Mouse (Mus musculus) stomach, embryonic 16.5 days (tissue): ENCODE results near the gene Lurap1. TPM values are rescaled to one million over a fixed set of nuclear protein-coding genes. Genes with fewer than 3 reads are reported as not detected.
A peak's percentile ranks its signal among the peaks of the same experiment; 100 is the strongest.

Experiments
- ATAC-seq: fragments of 200-750 bp; cut with Nextera tagmentation; 2 replicates; pipeline ENCODE4 v1.8.0; 2017; ENCODE audit warnings: moderate number of reproducible peaks, moderate TSS enrichment; ENCODE audit not compliant: insufficient read depth, low FRiP score
- H3K27ac ChIP-seq: fragments of 300-500 bp; sonication (generic); 2 replicates; pipeline ENCODE4 v1.5.1; 2014; ENCODE audit warnings: low read length
- H3K27me3 ChIP-seq: fragments of 300-500 bp; sonication (generic); 2 replicates; pipeline ENCODE4 v1.6.1; 2014; ENCODE audit warnings: low read length, control low read depth, mixed read lengths; ENCODE audit not compliant: control insufficient read depth, insufficient read depth
- H3K36me3 ChIP-seq: fragments of 300-500 bp; sonication (generic); 2 replicates; pipeline ENCODE4 v1.6.1; 2014; ENCODE audit warnings: low read length; ENCODE audit not compliant: control insufficient read depth, insufficient read depth
- H3K4me1 ChIP-seq: fragments of 300-500 bp; sonication (generic); 2 replicates; pipeline ENCODE4 v1.6.1; 2014; ENCODE audit warnings: low read length, control low read depth, mixed read lengths; ENCODE audit not compliant: control insufficient read depth, insufficient read depth
- H3K4me2 ChIP-seq: fragments of 300-500 bp; sonication (generic); 2 replicates; pipeline ENCODE4 v1.6.1; 2014; ENCODE audit warnings: low read depth, low read length, mixed read lengths
- H3K4me3 ChIP-seq: fragments of 300-500 bp; sonication (generic); replicated peaks from 2 replicates; pipeline ENCODE4 v1.5.1; 2014; ENCODE audit warnings: mild to moderate bottlenecking, low read length
- H3K9ac ChIP-seq: fragments of 300-500 bp; sonication (generic); 2 replicates; pipeline ENCODE4 v1.6.1; 2014; ENCODE audit warnings: low read length
- H3K9me3 ChIP-seq: fragments of 300-500 bp; sonication (generic); replicated peaks from 2 replicates; pipeline ENCODE4 v1.6.1; 2016; ENCODE audit warnings: low read length, control low read depth; ENCODE audit not compliant: control insufficient read depth
- WGBS: fragments of 180-500 bp; shearing (Covaris S2); extraction: QIAGEN DNeasy Blood & Tissue Kit; methylation state at CpG from one replicate; pipeline ENCODE4 v1.1.7; 2014; 5-methylcytosine and 5-hydroxymethylcytosine counted together
- polyA plus RNA-seq: library from polyadenylated mRNA; unstranded; fragments of >200 nt; fragmentation: Nextera tagmentation; extraction: Ambion mirVana; gene quantifications from 2 replicates; pipeline ENCODE4 v1.2.1, GENCODE M21; 2015

Lurap1 gene
- 2.6 and 3.0 TPM in 2 replicates for polyA plus RNA-seq

GRCm38 (mm10) chr4:116151238-116151637 lies at the start of gene Lurap1:
Lurap1 (minus strand) TSS chr4:116151338.
- peak within 1 kb of the TSS; percentile 92 for H3K9ac ChIP-seq
- 69% methylated on average over 6 of the region's 6 CpGs for WGBS

GRCm38 (mm10) chr4:116198422-116198821 lies 47.3 kb upstream of the Lurap1 start:
- Histone ChIP-seq H3K36me3 (no peaks in the 10 kb centered on the region), H3K9ac (no peak overlapping the region), H3K27me3 (no peaks in the 10 kb centered on the region), H3K4me3 (no peak overlapping the region), H3K27ac (no peak overlapping the region), H3K9me3 (no peaks in the 10 kb centered on the region), H3K4me1 (no peaks in the 10 kb centered on the region), H3K4me2 (no peak overlapping the region)
- WGBS: 82% methylated on average over 2 of the region's 2 CpGs
- ATAC-seq: no peak

More at GRCm38 (mm10) chr4:116151238-116151637, at the start of gene Lurap1:
- H3K4me3 ChIP-seq: peak within 1 kb of the TSS; percentile 77
- peak within 1 kb of the TSS; percentile 72 for H3K4me2 ChIP-seq
- peak within 1 kb of the TSS; percentile 87 for H3K27ac ChIP-seq
- no peak for ATAC-seq
- H3K36me3 ChIP-seq: peaks cover 13% of the 10 kb centered on the region; the same call in 1 of the 2 replicates
- no peaks in the 10 kb centered on the region for H3K9me3 ChIP-seq
- no peaks in the 10 kb centered on the region for H3K27me3 ChIP-seq
- H3K4me1 ChIP-seq: peaks cover 13% of the 10 kb centered on the region

GRCm38 (mm10) chr4:116193583-116194383 lies 42.6 kb upstream of the Lurap1 start:
- H3K27ac ChIP-seq: no peak overlapping the region
- H3K27me3 ChIP-seq: no peaks in the 10 kb centered on the region
- peak; percentile 64 for ATAC-seq
- no peak overlapping the region for H3K4me2 ChIP-seq
- no peaks in the 10 kb centered on the region for H3K36me3 ChIP-seq
- H3K4me1 ChIP-seq: no peaks in the 10 kb centered on the region
- H3K9ac ChIP-seq: no peak overlapping the region
- H3K4me3 ChIP-seq: no peak overlapping the region
- H3K9me3 ChIP-seq: no peaks in the 10 kb centered on the region
- WGBS: 47% methylated on average over 9 of the region's 9 CpGs

GRCm38 (mm10) chr4:116192286-116192835 lies 41.2 kb upstream of the Lurap1 start:
- Histone ChIP-seq H3K9ac (no peak overlapping the region), H3K27ac (no peak overlapping the region)

GRCm38 (mm10) chr4:116185083-116185482 lies 33.9 kb upstream of the Lurap1 start:
- peaks cover 4% of the 10 kb centered on the region; the same call in 1 of the 2 replicates for H3K4me1 ChIP-seq
- H3K27me3 ChIP-seq: peaks cover 3% of the 10 kb centered on the region; the same call in 1 of the 2 replicates
- H3K9me3 ChIP-seq: no peaks in the 10 kb centered on the region
- no peak overlapping the region for H3K27ac ChIP-seq
- H3K4me2 ChIP-seq: no peak overlapping the region
- no peaks in the 10 kb centered on the region for H3K36me3 ChIP-seq
- 82% methylated on average over 4 of the region's 4 CpGs for WGBS
- ATAC-seq: no peak
- H3K9ac ChIP-seq: no peak overlapping the region
- H3K4me3 ChIP-seq: no peak overlapping the region

More at GRCm38 (mm10) chr4:116192286-116192835, 41.2 kb upstream of the Lurap1 start:
- ATAC-seq: no peak
- Histone ChIP-seq H3K4me3 (no peak overlapping the region), H3K4me1 (no peaks in the 10 kb centered on the region), H3K4me2 (no peak overlapping the region), H3K27me3 (no peaks in the 10 kb centered on the region), H3K9me3 (no peaks in the 10 kb centered on the region), H3K36me3 (no peaks in the 10 kb centered on the region)
- 55% methylated on average over 4 of the region's 4 CpGs for WGBS

- no peak for ATAC-seq
- peak overlapping the region; percentile 25; the same call in 1 of the 2 replicates for H3K4me2 ChIP-seq
These were observed 31.6 kb upstream of the Lurap1 start for GRCm38 (mm10) chr4:116182745-116183144.

GRCm38 (mm10) chr4:116182079-116182478 lies 30.9 kb upstream of the Lurap1 start:
- Histone ChIP-seq H3K9ac (no peak overlapping the region), H3K4me2 (no peak overlapping the region), H3K36me3 (no peaks in the 10 kb centered on the region), H3K27ac (no peak overlapping the region), H3K4me1 (peaks cover 8% of the 10 kb centered on the region), H3K27me3 (peaks cover 3% of the 10 kb centered on the region; the same call in 1 of the 2 replicates), H3K9me3 (no peaks in the 10 kb centered on the region), H3K4me3 (no peak overlapping the region)
- ATAC-seq: no peak
- WGBS: 61% methylated on average over 3 of the region's 3 CpGs

More at GRCm38 (mm10) chr4:116182745-116183144, 31.6 kb upstream of the Lurap1 start:
- Histone ChIP-seq H3K4me3 (no peak overlapping the region), H3K36me3 (no peaks in the 10 kb centered on the region), H3K4me1 (peaks cover 4% of the 10 kb centered on the region; the same call in 1 of the 2 replicates), H3K27ac (peak overlapping the region; percentile 14; the same call in 1 of the 2 replicates), H3K27me3 (peaks cover 3% of the 10 kb centered on the region; the same call in 1 of the 2 replicates), H3K9ac (peak overlapping the region; percentile 2), H3K9me3 (no peaks in the 10 kb centered on the region)
- 11% methylated on average over 12 of the region's 12 CpGs for WGBS

GRCm38 (mm10) chr4:116177140-116177539 lies 26.0 kb upstream of the Lurap1 start:
- H3K9ac ChIP-seq: peak overlapping the region; percentile 70
- peaks cover 24% of the 10 kb centered on the region for H3K4me1 ChIP-seq
- no peak for ATAC-seq
- 26% methylated on average over 5 of the region's 5 CpGs for WGBS
- H3K27ac ChIP-seq: peak overlapping the region; percentile 92
- H3K36me3 ChIP-seq: no peaks in the 10 kb centered on the region
- no peak overlapping the region for H3K4me3 ChIP-seq
- H3K27me3 ChIP-seq: no peaks in the 10 kb centered on the region
- H3K4me2 ChIP-seq: peak overlapping the region; percentile 55
- H3K9me3 ChIP-seq: no peaks in the 10 kb centered on the region

- peaks cover 24% of the 10 kb centered on the region for H3K4me1 ChIP-seq
- peak; percentile 91 for ATAC-seq
- peak overlapping the region; percentile 92 for H3K27ac ChIP-seq
- no peaks in the 10 kb centered on the region for H3K36me3 ChIP-seq
- H3K4me3 ChIP-seq: peak overlapping the region; percentile 32
- H3K9me3 ChIP-seq: no peaks in the 10 kb centered on the region
- peak overlapping the region; percentile 70 for H3K9ac ChIP-seq
- H3K4me2 ChIP-seq: peak overlapping the region; percentile 55
- WGBS: 16% methylated on average over 10 of the region's 10 CpGs
- no peaks in the 10 kb centered on the region for H3K27me3 ChIP-seq
These were observed 25.4 kb upstream of the Lurap1 start for GRCm38 (mm10) chr4:116176543-116176988.
